Mouse (Mus musculus): ENCODE data around the gene Slc25a21.

Gene Slc25a21

DNA sequence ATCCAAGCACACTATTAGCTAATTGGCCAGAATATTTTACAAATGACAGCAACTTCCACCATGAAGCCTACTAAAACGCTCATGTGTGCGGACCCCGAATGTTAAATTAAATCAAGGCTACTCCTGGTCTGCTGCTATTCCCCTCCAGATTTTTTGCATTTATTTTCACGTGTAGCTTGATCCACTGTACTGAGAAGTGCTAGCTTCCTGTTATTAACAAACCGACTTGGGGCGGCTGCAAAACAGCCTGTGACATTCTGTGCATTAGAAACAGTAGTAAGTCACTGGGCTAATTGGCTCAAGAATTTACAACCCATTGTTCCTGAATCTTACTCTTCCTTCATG, 478.6 kb downstream of the Slc25a21 start:
- no peak for DNase-seq

DNA sequence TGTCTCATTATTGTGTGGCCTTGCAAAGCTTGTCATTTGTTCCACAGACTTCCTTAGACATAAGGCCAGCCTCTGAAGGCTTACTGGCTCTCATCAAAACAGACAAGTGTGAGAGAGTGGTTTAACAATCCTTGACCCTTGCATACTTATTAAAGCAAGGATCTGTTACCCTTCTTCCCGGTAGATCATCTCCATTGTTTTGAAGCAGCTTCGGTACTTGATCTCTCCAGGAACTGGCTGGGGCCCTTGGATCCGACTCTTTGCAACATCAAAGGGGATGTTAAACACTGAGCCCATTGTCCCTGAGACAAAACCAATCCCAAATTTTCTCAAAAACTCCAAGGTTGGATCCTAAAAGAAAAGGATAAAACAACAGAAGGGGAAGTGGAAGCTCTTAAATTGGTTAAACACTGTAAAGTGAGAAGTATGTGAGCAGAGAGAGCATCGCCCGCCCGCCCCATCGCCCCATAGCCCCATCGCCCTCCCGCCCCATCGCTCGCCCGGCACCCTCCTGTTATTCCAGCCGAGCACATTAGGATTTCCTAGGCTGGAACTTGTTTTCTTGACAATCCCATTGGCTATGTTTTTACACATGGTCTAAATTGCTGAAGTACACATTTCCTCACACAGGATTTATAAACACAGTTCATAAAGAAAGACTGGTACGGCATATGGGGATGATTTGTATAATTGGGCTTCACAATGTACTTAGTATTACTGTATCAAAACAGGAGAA, 479.1 kb downstream of the Slc25a21 start:
- DNase-seq, result no peak

DNA sequence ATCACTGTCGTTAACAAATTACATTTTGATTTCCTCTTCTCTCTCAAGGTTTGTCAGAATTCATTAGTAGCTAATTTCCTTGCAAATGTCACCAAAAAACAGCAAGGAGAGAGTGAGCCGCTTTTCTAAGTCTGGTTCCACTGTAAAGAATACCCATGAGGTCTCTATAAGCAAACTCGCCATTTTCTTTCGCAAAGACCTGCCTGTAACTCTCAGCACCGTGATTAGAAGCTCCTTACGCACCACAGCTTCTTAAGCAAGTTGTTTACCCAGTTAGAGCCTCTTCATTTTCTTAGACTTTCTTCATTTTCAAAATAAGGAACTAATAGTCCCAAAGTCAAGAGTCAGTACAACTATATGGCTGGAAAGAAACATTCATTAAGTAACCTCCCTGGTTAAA, 496.3 kb downstream of the Slc25a21 start:
- DNase-seq, result no peak

DNA sequence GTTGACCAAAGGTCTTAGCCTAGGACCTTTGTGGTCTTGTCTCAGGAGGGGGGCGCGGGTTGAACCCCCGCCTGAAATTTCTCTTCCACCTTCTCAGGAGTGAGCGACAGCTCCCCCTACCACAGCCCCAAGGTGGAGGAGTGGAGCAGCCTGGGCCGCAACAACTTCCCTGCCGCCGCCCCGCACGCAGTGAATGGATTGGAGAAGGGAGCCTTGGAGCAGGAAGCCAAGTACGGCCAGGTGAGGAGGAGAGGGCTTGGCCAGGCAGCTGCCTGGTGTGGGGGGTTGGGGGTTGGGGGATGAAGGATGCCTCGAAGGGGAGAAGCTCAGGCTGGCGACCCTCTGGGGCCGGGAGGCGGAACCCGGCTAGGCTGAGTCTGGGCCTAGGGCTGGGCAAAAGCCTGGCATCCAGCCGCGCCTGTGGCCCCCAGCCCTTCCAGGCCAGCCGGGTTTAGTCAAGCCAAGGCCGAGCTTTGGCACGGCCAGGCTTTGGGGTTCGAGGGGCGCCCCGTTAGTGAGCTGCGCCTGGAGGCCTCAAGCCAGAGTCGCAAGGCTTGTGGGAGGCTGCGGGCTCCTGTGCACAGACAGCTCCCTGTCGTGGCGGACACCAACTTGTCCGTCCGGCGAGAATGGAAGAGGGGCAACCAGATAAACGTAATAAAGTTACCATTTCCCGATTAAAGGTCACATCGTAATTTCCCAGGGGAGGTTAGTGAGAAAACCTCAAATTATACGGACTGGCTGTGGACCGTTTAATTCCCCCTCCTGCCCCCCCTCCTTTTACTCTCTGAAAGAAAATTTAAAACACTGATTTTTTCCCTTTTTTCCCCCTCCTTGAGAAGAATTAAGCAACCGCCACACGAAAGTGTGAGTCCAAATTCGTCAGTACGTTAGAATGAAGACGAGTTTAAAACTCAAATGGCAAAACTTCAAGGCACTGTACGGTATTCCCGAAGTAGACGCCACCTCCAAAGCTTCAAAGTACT, 497.1 kb downstream of the Slc25a21 start:
- DNase-seq, result no peak

DNA sequence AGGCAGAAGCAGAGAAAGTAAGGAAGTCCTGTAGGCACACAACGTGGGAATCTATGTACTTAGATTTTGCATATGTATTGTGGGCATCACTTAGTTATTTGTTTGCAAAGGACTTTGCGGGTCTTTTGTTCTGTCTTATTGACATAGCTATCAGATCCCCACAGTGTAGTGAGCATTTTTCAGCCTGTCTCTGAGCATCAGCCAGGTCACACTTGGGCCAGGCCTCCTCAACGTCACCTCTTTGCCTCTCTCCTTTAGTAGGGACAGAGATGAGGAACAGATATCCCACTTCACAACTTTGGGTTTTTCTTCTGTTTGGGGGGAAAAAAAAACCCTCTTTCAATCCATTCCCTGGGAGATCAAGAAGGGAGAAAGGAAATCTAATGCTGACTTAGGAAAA, 497.9 kb downstream of the Slc25a21 start:
- DNase-seq, result no peak

DNA sequence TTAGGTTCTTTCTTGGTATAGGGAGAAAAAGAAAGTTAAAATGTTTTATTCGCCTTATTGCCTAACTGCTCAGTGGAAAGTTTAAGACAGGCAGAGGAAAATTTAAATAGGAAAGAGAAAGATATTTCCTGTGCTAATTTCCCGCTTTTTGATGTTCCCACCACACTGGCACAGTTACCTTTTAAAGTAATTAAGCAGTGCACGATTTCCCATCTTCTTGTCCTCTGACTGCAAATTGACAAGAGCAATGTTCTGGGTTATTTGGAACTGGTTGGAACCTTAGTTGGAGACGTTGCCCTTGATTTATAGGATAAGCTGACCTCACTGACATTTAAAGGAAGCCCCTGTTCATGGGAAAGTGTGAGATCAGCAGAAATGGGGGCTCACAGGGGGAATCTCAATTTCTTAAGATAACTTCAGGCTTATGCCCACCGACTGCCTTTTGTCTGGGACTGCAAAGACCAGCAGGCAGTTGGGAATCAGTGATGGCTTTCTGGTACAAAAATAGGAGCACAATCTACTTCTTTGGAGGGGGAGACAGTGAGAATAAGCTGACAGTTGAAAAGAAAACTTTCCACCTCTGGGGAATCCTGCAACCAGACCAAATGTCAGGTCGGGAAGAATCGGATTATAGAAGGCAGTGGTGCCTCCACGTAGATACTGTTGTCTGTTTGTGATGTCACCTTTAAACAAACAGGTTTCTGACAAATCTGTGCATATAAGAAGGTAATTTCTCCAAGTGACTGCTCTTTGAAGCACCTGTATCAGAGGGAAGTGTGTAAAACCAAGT, 498.9 kb downstream of the Slc25a21 start:
- DNase-seq, result no peak

DNA sequence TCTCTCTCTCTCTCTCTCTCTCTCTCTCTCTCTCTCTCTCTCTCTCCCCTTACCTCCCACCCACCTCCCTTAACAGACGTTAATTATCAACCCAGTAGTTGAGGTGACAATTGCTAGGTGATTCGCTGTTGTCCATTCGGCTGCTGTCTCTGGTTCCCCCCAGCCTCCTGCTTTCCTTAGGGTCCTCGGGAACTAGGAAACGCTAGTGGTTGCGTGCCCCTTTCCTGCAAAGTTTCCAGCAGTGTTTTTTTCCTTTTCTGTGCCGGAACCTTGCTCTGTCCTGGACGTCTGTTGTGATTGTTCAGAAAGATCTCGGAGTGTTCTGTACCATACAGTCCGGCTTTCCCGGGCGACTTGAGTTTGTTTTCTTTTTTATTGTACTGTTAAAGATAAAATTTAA, 499.5 kb downstream of the Slc25a21 start:
- DNase-seq, result no peak

DNA sequence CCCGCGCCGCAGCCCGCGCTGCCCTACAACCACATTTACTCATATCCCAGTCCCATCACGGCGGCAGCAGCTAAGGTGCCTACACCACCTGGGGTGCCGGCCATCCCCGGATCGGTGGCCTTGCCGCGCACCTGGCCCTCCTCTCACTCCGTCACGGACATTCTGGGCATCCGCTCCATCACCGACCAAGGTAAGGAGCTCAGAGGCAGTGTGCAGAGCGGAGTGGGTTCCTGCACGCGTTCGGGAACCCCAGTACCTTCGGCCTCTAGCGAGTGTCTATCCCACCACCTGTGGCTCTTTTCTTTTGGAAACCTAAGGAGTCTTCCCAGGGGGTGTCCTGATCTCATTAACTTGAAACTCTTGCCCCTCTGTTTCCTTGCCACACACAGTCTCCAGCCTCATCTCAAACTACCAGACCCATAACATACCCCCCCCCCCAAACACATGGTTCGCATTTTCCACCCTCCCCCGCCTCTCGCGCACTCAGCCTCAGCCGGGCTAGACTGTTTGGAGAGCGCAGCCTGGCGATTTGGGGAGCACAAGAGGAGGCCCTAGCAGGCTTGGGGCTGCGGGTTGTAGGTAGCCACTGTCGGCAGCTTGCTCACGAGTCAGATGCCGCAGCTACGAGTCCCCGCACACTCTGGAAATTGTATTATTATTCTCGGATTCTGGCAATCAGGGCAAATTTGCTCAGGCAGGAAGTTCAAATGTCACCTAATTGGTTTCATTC, 500.1 kb downstream of the Slc25a21 start:
- DNase-seq, result no peak

DNA sequence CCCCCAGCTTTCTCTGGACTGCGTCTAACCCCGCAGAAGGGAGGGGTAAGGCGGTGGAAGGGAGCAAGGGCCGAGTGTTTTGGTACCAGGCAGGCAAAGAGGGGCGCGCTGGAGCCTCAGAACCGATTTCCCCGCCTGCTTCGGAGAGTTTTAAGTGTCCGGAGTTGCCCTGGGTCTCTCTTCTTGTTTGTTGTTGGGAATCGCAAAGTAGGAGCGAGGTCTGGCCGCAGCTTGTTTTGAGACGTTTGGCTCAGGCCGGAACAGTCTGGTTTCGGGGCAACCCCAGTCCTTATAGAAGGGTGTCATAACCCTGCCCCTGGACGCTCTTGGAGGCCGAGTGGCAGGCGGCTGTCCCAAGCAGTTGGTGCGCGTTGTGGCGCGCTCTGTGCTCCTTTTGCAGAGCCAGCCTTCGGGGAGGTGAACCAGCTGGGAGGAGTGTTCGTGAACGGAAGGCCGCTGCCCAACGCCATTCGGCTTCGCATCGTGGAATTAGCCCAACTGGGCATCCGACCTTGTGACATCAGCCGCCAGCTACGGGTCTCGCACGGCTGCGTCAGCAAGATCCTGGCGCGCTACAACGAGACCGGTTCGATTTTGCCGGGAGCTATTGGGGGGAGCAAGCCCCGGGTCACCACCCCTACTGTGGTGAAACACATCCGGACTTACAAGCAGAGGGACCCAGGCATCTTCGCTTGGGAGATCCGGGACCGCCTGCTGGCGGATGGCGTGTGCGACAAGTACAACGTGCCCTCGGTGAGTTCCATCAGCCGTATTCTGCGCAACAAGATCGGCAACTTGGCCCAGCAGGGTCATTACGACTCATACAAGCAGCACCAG, 500.9 kb downstream of the Slc25a21 start:
- DNase-seq, result no peak

DNA sequence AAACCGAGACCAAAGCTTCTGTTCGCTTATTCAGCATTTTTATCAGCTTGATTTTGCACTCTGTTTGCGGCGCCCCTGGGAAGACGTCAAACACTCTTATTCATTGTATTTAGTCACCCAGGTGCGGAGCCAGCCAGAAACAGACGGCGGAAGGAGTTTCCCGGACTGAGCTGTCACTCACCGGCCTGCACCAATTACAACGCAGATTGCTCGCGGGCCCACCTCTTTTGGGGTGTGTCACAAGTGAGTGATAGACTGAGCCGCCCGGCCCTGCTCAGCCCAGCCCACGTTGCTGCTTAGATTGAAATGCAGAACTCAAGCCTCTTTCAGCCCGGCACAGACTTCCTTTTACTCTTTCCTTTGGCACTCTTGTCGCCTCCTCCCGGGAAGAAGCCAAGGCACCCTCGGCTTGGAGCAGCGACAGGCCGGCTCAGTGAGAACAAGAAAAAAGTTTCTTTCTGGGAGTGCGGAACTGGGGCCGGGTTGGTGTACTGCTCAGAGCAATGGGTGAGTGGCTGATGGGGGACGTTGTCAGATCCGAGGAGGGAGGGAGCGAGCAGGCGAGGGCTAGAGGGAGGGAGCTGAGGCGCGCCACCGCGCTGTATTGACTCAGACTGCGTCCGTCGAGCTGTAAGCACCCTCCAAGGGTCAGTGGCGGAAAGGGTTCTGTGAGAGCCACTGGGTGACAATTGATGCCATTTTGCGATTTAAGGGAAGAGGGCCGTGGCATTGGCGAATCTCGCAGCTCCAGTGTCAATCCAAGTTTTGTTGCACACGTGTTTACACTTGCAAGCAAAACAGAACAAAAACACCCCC, 501.7 kb downstream of the Slc25a21 start:
- DNase-seq, result no peak

DNA sequence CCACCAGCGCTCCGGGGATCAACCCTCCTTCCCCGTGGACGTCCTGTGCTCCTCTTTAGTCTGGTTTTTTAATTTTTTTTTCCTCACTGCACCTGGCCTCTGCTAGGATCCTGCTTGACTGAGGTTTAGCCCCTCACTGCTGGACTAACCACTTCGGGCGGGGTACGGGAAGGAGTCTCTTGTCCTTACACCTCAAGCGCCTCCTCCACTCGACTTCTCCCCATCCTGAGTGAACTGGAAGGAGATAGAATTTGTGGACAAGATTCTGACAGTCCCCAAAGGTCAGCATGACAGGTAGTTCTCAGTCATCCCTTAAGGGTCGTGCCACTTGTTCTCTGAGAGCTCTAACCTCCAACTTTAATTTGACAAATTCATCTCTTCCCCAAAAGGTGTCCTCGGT, 502.3 kb downstream of the Slc25a21 start:
- DNase-seq, result no peak

DNA sequence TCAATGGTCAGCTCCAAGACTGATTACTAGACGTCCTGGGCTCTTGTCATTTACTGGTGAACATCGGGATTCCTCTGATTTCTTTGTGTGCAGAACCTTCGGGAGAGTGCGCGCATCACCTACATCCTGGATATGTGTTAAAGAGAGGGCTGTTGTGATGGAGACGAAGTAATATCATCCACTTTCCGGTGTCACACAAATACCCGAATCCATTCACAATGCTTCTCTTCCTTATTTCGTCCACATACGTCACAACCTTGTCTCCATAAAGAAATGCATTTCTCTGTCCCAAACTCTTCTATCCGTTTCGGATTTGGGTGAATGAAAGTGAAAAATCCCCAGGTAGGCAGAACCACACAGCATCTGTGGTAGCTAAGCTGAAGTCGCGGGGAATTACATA, 502.9 kb downstream of the Slc25a21 start:
- no peak for DNase-seq

DNA sequence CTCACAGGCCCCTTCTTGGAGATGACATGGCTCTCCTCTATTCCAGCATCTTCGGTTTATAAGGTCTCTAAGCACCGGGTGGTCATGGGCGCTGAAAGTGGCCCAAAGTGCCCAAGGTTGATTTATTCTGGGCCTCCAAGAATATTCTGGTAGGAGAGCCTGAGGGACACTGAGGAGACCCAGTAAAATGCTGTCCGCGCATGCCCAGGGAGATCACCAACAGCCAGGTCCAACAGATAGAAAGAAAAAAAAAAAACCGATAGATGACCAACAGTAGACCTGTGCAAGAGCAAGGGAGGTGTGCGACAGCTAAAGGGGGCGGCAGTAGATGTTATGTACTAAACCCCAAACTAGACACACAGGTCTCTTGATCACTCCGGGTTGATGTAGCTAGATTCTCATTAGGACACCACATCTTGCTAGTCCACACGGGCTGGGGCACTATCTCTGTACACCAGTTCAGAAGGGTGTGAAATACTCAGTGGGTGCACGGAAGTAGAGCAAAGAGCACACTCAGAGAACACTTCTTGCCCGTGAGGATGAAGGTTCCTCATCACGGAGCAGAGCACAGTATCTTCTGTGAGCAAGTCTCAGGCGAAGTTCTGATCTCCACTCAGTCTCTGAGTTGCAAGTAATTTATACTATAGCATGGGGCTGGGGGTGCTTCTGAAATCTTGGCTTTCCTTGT, 503.7 kb downstream of the Slc25a21 start:
- DNase-seq, result no peak

DNA sequence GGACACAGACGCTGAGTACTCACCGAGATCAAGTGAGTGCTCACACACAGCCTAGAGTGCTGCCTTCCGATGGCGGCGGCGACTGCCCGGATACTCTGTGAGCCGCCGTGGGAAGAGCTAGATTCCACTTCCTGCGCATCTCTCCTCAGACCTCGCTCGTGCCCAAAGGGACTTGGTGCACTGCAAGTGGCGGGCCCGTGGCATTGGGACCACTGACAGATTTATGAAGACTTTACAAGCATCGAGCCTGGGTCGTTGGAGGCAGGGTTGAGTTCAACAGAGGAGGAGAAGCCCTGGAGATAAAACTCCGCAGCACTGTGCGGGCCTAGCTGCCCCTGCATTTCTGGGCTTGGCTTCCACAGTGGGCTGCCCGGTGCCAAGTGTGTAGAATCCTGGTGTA, 504.7 kb downstream of the Slc25a21 start:
- no peak for DNase-seq

DNA sequence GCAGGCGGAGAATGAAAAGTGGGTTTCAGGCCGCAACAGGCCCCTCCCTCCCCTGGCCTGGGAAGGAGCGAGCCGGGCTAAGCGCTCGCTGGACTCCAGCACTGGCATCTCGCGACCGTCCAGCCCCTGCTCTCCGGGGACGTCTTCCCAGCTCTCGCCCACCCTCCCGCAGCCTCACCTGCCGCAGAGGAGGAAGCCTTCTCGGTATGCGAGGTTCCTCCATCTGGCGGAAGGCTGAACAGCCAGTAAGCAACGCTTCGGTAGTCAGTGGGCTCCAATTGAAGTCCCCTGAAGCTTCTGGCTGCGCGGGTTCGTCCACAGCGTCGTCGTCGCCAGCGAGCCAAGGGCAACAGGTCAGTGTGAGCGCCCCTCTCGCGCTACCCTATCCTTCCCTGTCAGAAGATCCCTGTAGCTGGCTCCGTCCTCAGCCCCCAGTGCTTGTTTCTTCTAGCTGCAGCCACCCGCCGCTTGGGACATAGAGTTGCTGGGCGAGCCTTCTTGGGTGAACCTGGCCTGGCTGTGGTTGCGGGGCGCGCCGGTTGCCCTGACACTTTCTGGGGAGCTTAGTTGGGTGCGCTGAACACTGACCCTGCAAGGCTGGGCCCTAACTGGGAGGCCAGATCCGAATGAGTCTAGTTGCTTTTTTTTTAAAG, 505.7 kb downstream of the Slc25a21 start, which contains the start of gene Pax9:
Pax9 (plus strand) TSS at position 341 of the 653 bp plus-strand sequence.
- no peak for DNase-seq

DNA sequence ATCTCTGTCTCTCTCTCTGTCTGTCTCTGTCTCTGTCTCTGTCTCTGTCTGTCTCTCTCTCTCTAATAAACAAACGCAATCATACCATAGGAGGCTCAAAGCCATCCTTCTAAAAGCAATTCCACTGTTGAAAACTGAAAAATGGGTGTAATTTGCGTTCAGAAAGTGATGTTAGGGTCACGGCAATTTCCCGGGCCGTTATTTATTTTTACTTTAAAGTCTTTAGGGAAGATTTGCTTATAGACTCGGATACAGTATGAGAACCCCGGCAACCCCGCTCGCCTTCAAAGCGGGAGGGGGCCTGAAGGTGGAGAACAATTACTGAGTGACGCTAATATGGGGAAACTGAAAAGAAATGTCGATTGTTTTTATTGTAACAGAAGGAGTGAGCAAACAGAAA, 506.3 kb downstream of the Slc25a21 start:
- no peak for DNase-seq

DNA sequence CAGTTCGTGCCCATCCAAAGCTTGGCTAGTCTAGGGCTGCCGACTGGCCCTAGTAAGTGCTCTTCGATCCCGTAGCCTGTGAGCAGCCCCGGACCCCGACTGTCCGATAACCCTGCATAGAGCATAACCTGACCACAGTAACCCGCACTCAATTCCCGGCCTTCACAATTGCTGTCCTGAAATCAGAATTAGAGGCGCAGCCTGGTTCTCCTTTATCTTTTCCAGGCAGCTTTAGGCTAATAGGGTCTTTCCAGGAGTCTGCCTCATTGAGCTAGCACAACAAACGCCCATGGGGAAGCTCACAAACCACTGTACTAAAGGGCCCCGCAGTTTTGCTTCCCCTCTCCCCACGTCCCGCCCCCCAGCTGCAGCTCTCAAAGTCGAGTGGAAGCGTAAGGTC, 506.9 kb downstream of the Slc25a21 start:
- no peak for DNase-seq

DNA sequence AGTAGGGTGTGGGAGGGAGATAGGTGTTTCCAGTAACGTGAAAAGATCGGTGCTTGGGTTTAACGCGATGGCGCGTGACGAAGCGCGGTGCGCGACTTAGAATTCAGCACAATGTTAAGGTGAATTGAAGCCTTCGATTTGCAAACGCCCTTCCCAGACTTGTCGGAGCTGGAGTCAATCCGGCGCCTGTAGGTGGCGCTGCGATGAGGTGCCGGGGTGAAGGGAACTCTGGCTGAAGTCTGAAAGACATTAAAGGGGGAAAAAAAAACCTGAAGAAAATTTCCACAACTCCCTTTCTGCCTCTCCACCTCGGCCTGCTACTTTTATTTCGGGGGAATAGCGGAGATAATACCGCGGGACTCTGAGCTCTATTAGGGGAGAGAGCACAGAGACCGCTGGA, 507.5 kb downstream of the Slc25a21 start:
- DNase-seq, result no peak

DNA sequence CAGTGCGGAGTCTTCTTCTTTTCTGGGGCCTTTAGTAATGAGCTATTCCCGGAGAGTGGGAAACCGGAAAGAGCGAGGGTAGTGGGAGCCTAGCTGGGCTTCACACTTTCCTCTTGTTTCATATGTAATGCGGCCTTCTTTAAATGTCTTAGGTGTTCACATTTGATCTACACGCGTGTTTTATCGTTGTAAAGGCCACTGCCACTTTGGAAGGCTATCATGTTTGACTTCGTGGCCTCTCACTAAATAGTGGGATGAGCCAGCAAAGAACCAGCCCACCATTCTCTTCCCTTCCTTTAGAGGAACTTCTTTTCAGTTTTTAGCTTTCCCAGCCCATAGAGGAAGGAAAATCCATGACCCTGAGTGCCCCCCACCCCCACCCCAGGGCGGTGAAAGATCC, 507.9 kb downstream of the Slc25a21 start:
- DNase-seq, result no peak

DNA sequence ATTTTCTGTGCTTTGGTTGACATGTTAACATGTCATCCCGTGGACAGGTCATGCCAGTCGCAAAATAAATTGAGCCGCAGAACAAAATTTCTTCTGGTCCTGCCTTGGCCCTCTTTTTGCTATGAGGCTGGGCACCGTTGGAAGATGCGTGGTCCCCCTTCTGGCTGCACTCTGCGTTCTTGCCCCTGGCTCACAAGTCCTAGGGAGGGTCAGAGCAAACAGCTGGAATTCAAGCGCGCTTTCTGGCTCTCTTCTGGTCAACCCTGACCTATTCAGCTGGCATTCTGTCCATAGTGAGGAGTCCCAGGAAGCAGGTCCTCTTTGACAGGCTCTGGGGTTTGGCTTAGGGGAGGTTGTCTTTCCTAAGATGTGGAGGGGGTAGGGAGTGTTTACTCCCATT, 508.4 kb downstream of the Slc25a21 start:
- no peak for DNase-seq

All from cerebellum, adult 11 months (tissue).